Mouse (Mus musculus): ENCODE measurements around the gene Aph1a.

DNA sequence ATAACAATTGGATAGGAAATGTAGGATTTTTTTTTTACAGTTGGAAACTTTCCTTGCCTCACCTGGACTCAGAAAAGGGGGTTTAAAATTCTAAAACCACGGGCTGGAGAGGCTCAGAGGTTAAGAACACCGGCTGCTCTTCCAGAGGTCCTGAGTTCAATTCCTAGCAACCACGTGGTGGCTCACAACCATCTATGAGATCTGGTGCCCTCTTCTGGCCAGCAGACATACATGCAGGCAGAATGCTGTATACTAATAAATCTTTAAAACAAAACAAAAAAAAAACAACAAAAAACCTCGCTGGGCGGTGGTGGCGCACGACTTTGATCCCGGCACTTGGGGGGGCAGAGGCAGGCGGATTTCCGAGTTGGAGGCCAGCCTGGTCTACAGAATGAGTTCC is 32.6 kb upstream of the Aph1a start:
- 0 out of 2 replicates have a peak, but pooled peaks have one; percentile 24 for TF ChIP-seq CTCF (IDR thresholded peaks at IDR 0.05; ENCODE audit: low read depth, low read length)
- TF ChIP-seq POLR2A (IDR thresholded peaks at IDR 0.05; ENCODE audit: extremely low read depth, insufficient read depth, low read length) = no peak
